Mouse (Mus musculus) intestine, embryonic 15.5 days (tissue): ENCODE results near the gene Gm49394. TPM values are rescaled to one million over a fixed set of nuclear protein-coding genes. Genes with fewer than 3 reads are reported as not detected.

Experiments
- ATAC-seq: fragments of 200-750 bp; cut with Nextera tagmentation; 2 replicates; pipeline ENCODE4 v1.8.0; 2017; ENCODE audit warnings: moderate TSS enrichment, moderate library complexity
- H3K27ac ChIP-seq: fragments of 300-500 bp; sonication (generic); 2 replicates; pipeline ENCODE4 v1.5.1; 2015; ENCODE audit warnings: mild to moderate bottlenecking, inconsistent platforms
- H3K27me3 ChIP-seq: fragments of 300-500 bp; sonication (generic); replicated peaks from 2 replicates; pipeline ENCODE4 v1.6.1; 2015; ENCODE audit warnings: inconsistent platforms
- H3K36me3 ChIP-seq: fragments of 300-500 bp; sonication (generic); 2 replicates; pipeline ENCODE4 v1.6.1; 2015; ENCODE audit warnings: inconsistent platforms
- H3K4me1 ChIP-seq: fragments of 300-500 bp; sonication (generic); replicated peaks from 2 replicates; pipeline ENCODE4 v1.6.1; 2015; ENCODE audit warnings: inconsistent platforms
- H3K4me2 ChIP-seq: fragments of 300-500 bp; sonication (generic); replicated peaks from 2 replicates; pipeline ENCODE4 v1.6.1; 2015; ENCODE audit warnings: mild to moderate bottlenecking, inconsistent platforms
- H3K4me3 ChIP-seq: fragments of 300-500 bp; sonication (generic); replicated peaks from 2 replicates; pipeline ENCODE4 v1.5.1; 2015; ENCODE audit warnings: inconsistent platforms
- H3K9ac ChIP-seq: fragments of 300-500 bp; sonication (generic); 2 replicates; pipeline ENCODE4 v1.6.1; 2015; ENCODE audit warnings: inconsistent platforms
- H3K9me3 ChIP-seq: fragments of 300-500 bp; sonication (generic); 2 replicates; pipeline ENCODE4 v1.6.1; 2016; ENCODE audit warnings: inconsistent platforms
- WGBS: fragments of 180-500 bp; shearing (Covaris S2); methylation state at CpG from one replicate; pipeline ENCODE4 v1.1.7; 2015; 5-methylcytosine and 5-hydroxymethylcytosine counted together
- microRNA counts: library from miRNA; unstranded; fragments of <30 nt; microRNA quantifications from one replicate; lab custom pipeline; 2016
- polyA plus RNA-seq: library from polyadenylated mRNA; unstranded; fragments of >200 nt; fragmentation: Nextera tagmentation; extraction: Ambion mirVana; gene quantifications from 2 replicates; pipeline ENCODE4 v1.2.1, GENCODE M21; 2015

The Gm49394 gene
- polyA plus RNA-seq, 1 experiment from 2014 or later = 1.0 TPM

- 3% methylated on average over 12 of the region's 12 CpGs for WGBS
- Histone ChIP-seq H3K36me3 (no peaks in the 10 kb centered on the region), H3K4me3 (peak overlapping the region; percentile 17; the same call in 1 of the 2 replicates), H3K27ac (peak overlapping the region; percentile 64), H3K9me3 (no peaks in the 10 kb centered on the region), H3K4me2 (peak overlapping the region; percentile 46), H3K27me3 (no peaks in the 10 kb centered on the region), H3K4me1 (peaks cover 29% of the 10 kb centered on the region), H3K9ac (no peak overlapping the region)
- ATAC-seq = peak; percentile 99
Measured at GRCm38 (mm10) chr7:142610627-142611406, 58.9 kb downstream of the Gm49394 start.

- Histone ChIP-seq H3K9me3 (no peaks in the 10 kb centered on the region), H3K27ac (no peak overlapping the region), H3K4me3 (no peak overlapping the region), H3K4me1 (0 out of 2 replicates have a peak, but pooled peaks cover 8% of the 10 kb centered on the region), H3K9ac (no peak overlapping the region), H3K27me3 (no peaks in the 10 kb centered on the region), H3K36me3 (no peaks in the 10 kb centered on the region), H3K4me2 (no peak overlapping the region)
- 93% methylated on average over 2 of the region's 2 CpGs for WGBS
- ATAC-seq = no peak
Measured at GRCm38 (mm10) chr7:142600921-142601320, 68.8 kb downstream of the Gm49394 start.

MicroRNA genes within 50 kb of the gene (microRNA counts, 519-probe panel; counts per million panel counts)
- 2,331 counts per million, percentile 61 among the panel's probes with 10 or more counts for microRNA mmu-miR-483 (lab: Ali Mortazavi, UCI)

Other genes starting within 250 kb of the Gm49394 start
- 5.4 and 5.6 TPM in 2 replicates for gene Syt8, start 235.1 kb downstream of the Gm49394 start, polyA plus RNA-seq
- gene Tnni2, start 228.1 kb downstream of the Gm49394 start, polyA plus RNA-seq = 4.8 and 4.9 TPM in 2 replicates
- 130 and 145 TPM in 2 replicates for gene Lsp1, start 209.1 kb downstream of the Gm49394 start, polyA plus RNA-seq
- 1.4 and 4.3 TPM in 2 replicates for gene Tnnt3, start 171.1 kb downstream of the Gm49394 start, polyA plus RNA-seq
- 44.9 and 57.4 TPM in 2 replicates for gene Mrpl23, start 137.3 kb downstream of the Gm49394 start, polyA plus RNA-seq
- gene Igf2, start 3.1 kb downstream of the Gm49394 start, polyA plus RNA-seq = 958 and 978 TPM in 2 replicates
- gene Ins2, start 73.4 kb upstream of the Gm49394 start, polyA plus RNA-seq = 272 and 461 TPM in 2 replicates